Mouse (Mus musculus) gastrocnemius, adult 18-20 months (tissue): ENCODE data around the gene Isg15. TPM values are rescaled to one million over a fixed set of nuclear protein-coding genes. Genes with fewer than 3 reads are reported as not detected.
A peak's percentile ranks its signal among the peaks of the same experiment; 100 is the strongest.

Experiments
- DNase-seq: peaks from one replicate; pipeline ENCODE4 v3.0.0; 2021; ENCODE audit warnings: low spot score
- long read RNA-seq, 2 experiments: library from polyadenylated mRNA; stranded (forward); transcript quantifications; one replicate each; pipeline ENCODE4 v2.0.0; 2021
- total RNA-seq, 2 experiments: library from RNA; stranded (reverse); gene quantifications; 2 replicates each; pipeline ENCODE4 v1.2.3; 2021

The Isg15 gene
- under 1 TPM; 0.32 to 0.74 TPM for total RNA-seq
- long read RNA-seq, experiment 1, partial matches to known transcripts = 0 of 1 reads
- long read RNA-seq, experiment 1, other reads (novel, unspliced or antisense) = 0 of 1 reads
- long read RNA-seq, experiment 2 = 0 reads

DNA sequence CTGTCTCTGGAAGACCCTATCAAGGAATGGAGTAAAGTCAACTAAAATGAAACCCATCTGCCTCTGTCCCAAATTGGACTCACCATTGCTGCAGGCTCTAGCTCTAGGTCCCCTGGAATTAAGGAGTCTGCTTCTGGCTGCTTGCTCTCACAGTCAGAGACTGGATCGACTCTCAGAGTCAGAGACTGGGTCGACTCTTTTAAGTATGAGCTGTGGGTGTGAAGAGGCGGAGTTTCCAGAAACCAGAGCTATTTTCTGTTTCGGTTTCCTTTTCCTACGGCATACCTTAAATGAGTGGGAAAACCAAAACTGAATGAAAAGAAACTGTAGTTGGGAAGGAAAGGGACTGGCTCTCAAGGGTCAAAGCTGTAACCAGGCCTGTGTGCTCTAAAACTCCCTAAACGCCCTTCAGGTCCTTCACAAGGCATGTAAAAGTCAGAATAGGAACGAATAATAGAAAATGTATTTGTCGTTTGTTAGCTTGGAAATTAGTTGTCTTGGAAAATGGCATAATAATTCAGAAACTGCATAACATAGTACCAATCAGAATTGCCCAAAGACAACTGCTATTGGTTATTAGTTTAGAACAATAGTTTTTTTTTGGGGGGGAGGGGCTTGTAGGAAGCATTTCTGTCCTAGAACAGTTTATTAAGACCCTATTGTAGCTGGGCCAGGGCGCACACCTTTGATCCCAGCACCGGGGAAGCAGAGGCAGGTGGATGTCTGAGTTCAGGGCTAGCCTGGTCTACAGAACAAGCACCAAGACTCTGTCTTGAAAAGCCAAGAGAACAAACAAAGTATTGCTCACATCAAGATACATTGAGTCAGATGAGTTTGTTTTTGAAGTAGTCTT is at the start of gene Isg15:
Gene Isg15, minus strand, starts transcription at position 196 of the 853 bp plus-strand sequence.
- no peak for DNase-seq

DNA sequence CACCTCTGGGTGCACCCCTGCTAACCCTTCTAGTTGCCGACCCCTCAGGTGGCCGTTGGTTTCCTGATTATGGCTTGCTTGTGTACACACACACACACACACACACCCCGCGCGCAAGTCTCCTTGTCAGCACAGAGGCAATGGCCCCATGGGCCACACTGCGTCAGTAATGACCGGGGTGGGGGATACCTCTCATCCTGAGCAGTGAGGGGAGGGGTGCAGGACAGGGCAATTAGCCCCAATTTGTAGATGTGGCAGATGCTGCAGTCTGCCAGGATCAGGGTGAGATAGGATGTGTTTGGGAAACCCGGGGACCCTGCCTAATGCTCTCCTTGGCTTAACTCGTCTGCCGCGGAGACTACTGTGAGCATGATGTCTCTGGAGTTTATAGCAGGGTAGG is 48.9 kb upstream of the Isg15 start:
- no peak for DNase-seq

DNA sequence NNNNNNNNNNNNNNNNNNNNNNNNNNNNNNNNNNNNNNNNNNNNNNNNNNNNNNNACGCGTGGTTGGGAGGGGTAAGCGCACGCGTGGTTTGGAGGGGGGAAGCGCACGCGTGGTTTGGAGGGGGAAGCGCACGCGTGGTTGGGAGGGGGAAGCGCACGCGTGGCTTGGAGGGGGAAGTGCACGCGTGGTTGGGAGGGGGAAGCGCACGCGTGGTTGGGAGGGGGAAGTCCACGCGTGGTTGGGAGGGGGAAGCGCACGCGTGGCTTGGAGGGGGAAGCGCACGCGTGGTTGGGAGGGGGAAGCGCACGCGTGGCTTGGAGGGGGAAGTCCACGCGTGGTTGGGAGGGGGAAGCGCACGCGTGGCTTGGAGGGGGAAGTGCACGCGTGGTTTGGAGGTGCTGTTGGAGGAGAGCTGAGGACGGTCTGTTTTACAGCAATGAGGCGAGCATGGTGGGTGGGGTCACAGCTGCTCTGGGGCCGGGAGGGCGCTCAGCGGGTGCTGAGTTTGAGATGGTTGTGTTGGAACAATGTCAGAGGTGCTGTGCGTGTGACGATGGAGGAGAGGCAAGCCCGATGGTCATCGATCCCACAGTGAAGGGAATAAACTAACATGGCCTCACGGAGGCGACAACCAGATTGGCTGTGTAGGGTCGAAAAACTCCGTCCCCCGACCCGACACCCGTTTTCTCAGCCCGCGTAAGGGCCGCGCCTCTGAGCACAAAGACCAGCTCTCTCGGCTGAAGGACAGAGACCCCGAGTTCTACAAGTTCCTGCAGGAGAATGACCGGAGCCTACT is 36.2 kb upstream of the Isg15 start:
- DNase-seq = no peak

DNA sequence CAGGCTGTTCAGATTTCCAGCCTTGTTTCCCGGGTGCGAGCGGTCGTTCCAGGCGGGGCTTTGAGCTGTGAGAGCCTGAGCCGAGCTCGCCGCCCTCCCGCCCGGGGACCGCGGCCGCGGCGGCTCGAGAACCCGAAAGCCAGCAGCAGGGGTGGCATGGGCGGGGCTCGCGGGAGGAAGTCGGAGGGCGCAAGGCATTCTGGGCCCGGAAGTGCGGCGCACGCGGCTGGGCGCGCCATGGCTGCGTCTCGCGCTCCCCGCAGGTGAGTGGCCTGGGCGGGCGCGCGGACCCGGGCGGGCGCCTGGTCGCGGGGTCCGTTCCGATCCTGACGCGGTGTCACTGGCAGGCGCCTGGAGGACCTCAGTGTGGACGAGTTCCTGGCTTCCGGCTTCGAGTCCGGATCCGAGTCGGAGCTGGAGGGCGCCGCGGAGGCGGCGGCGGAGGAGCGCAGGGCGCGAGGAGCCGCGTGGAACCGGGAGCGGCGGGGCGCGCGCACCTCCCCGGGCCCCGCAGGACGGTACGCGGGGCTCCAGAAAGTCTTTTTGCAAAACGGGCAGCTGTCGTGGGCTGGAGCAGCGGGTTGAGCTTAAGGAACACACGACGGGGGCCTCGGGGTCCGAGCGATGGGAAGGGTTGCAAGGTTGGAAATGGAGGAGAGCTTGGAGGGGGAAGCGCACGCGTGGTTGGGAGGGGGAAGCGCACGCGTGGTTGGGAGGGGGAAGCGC is 35.4 kb upstream of the Isg15 start, which contains the start of gene Noc2l:
Gene Noc2l, plus strand, starts transcription at position 203 of the 726 bp plus-strand sequence.
- peak; percentile 90 for DNase-seq

DNA sequence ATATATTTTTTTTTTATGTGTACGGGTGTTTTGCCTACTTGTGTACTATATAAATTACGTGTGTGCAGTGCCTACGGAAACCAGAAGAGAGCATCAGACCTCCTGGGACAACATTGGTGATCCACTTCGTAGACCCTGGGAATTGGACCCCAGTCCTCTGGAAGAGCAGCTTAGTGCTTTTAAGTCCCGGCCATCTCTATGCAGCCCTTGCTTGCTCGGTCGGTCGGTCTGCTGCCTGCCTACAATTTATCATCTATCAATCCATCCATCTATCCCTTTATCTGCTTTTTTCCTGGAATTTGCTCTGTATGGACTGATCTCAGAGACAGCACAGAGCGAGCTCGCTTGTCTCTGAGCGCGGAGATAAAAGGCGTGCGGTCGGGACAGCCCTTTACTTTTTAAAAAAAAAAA is 34.7 kb upstream of the Isg15 start:
- DNase-seq = no peak

DNA sequence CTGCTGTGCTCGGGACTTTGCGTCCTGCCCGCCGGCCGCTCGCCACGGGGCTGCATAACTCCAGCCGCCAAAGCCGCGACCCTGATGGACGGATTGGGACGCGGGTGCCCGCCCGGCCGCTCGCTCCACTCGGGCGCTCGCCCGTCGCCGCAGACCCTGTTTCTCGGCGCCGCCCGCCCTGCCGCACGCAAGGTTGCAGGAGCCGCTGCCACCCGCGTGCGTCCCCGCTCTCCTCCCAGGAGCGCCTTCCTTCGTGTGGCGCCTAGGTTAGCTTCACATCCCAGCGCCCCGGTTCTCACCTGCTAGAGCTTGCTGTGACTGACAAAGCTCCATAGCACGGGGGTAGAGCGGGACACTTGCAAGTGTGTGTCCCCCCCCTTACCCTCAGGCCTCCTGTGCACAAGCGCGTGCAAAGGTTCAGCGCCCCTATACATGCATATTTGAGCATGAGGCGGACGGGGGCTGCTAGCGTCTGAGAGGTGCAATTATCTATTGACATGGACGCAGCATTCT is 34.1 kb upstream of the Isg15 start, which contains the start of gene Plekhn1:
Gene Plekhn1, minus strand, starts transcription at position 157 of the 513 bp plus-strand sequence.
- peak; percentile 69 for DNase-seq

DNA sequence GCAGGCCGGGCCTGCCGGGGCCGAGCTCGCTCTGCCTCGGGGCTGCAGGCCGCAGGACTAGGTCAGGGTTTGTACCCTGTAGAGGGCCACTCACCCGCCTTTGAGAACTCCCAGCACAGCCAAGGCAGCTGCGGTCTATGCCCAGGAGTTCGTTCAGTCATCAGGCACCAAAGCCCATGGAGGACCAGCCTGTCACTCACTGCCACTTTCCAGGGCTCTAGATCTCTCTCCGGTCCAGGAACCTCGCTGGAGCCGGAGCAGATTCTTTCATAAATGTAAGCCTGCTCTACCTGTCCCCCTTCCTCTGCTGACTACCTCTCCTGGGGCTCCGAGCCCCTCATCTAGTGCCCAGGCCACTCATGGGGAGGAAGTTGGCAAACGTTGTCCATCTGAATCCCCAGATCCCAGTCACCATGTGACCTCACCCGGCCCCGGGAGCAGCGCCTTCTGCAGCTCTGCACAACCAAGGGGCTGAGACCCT is 33.4 kb upstream of the Isg15 start:
- no peak for DNase-seq

DNA sequence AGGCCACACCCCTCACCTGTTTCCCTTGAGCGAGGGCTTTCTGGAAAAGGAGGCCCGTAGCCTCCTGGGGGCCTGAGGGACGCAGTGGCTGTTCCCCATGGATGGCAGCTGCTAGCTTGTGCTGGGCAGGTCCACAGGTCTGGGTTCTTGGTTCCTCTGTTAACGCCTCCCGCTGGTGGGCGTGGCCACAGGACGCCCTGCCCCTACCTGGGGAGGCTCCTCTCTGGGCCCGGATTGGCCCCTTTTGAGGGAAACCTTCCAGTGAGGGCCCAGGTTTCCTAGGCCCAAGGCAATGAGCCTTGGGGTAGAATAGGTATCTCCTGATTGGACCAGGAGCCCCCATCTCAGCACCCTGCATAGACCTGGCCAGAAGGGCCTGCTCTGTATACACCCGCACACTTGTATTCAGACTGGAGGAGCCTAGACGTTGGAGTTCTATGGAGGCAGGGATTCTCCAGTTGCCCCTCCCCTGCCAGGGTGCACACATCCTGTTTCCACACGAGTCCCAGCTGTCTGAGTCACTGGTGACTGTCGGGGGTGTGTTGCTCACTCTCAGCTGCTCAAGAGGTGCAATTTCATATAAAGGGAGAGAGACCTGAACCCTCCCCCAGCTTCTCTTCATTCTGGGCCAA is 27.9 kb upstream of the Isg15 start:
- no peak for DNase-seq

DNA sequence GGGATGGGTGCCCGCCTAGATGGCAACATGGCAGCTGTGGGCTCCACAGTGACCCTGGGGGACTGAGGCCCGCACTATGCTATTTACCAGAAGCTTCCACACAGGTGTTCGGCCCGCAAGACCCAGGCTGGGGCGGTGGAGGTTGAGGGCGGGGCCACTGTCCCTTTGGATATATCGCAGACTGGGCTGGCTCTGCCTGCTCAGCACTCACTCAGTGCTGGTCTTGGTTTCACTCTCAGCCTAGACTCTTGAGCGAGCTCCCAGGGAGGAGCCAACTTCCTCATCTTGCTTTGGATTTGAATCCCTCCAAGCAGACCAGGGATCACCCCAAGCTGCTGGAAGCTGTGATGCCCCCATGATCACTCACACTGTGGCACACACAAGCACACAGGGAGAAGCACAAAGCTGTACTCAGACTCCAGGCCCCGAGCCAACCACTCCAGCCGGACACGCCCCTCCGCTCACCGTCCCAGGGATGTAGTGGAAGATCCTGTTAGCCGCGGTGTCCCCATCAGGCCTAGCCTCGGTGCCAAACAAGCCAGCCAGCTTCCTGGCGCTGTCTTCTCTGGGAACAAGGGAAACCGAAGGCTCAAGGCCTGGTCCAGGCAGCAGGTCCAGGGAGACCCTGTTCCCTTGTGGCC is 27.3 kb upstream of the Isg15 start:
- no peak for DNase-seq

DNA sequence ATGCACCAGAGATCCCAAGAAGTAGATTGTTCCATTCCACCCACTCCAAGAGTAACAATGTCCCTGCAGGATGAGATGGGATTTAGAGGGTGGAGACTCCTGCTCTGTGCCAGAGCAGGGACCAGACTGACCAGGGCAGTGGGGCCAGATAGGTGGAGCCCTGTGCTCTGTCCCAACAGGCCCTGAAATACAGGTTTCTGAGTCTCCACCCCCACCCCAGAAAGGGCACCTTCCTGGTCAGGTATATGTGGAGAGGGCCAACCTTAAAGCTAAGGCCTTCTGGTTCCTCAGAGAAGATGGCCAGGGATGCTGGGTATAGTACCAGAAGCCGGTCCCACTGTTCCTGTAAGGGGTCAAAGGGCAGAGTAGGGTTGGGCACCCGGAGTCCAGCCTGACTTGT is 23.7 kb upstream of the Isg15 start:
- DNase-seq = no peak

DNA sequence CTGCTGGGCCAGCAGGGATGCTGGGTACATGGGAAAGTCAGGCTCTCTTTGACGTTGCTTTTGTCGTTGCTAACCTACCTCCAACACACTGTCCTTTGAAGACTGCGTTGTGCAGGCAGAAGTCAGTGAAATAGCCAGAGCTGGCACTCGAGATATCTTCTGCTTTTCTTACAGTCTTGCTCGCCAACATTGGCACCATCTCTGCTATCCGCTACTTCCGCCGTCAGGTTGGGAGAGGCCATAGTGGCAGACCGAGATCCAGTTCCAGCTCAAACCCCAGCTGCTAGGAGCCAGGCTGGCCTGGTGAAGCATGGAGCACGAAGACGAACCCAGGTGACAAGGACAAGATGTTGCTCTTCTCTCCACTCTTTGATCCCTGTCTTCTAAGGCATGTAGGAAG is 19.3 kb upstream of the Isg15 start:
- peak; percentile 49 for DNase-seq

DNA sequence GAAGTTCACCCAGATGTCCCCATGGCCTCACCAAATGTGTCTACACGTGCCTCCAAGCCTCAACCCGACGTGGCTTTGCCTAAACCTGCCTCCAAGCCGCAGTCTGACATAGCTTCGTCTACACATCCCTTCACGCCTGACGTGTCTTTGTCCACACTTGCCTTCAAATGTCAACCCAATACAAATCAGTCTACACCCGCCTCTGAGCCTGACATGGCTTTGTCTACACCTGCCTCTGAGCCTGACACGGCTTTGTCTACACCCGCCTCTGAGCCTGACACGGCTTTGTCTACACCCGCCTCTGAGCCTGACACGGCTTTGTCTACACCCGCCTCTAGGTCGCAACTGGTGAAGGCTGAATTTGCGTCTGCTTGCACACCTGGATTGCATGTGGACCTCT is 17.2 kb upstream of the Isg15 start:
- no peak for DNase-seq

DNA sequence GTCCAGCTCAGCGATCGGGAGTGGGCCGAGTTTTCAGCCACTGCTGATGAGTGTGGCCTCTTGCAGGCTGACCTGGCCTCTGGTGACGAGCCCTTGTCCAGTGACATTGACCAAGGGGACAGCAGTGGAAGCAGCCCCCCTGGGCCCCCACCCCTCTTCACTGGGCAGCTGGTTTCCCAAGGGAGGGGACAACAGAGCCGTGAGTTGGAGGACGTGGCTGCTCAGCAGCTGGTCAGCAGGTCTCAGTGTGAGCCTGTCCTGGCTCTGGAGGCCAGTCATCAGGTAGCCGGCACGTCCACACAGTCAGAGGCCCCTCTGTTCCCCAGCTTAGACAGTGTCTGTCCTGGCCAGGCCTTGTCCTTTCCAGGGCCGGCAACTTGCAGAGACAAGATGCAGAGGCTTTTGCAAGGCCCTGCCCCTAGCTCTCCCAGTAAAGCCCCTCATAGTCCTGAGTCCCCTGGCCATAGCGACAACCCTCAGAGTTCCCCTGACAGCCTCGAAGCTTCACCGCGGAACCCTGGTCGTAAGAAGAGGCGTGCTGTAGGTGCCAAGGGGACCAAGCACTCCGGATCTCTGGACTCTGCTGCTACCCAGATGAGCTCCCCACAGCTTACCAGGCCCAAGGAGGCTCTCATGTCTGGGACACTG is 16.5 kb upstream of the Isg15 start:
- peak; percentile 44 for DNase-seq

DNA sequence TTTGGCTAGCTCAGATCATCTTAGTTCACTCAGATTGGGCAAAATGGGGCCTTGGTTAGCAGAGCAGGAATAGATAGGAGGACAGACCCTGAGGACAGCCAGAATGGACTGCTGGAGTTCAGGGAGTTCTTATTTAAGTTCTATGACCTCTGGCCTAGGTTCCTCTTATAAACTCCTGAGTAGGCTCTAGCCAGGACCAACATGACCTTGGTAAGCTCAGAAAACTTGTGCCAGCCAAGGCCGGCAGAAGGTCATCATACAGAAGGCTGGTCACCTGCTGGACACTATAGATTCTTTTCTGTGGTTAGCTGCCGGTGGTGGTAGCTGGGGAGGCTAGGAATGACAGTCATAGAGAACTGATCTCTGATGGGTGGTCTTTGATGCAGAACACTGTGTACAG is 15.6 kb upstream of the Isg15 start:
- DNase-seq = no peak

DNA sequence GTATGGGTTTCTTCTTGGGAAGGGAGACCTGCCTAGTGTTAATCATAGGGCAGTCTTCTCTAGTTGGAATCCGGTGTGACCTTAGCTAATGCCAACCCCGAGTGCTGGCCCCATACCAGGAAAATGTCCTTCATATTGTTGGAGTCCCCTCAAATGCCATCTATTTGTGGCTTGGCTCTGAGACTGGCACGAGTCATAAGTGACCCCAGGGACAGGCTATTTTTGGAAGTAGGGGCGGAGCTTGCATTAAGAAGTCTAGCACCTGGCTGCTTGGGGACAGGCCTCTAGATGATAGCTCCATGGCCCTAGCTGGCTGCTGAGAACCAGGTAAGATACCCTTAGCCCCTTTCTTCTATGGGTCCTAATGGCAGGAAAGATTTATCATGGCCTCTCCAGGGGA is 15.0 kb upstream of the Isg15 start, which contains the start of gene Perm1:
Gene Perm1, plus strand, starts transcription at position 220 of the 400 bp plus-strand sequence.
- DNase-seq = peak; percentile 94

DNA sequence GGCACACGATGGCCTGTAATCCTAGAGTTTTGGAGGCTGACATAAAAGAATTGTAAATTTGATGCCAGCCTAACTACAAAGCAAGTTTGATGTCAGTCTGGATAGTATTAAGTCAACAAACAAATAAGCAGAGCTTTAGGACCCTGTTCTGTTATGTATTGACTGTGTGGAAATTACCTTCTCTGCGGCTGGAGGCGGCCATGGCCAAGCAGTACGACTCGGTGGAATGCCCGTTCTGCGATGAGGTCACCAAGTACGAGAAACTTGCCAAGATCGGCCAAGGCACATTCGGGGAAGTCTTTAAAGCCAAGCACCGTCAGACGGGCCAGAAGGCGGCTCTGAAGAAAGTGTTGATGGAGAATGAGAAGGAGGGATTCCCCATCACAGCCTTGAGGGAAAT is 12.5 kb upstream of the Isg15 start:
- DNase-seq = no peak

DNA sequence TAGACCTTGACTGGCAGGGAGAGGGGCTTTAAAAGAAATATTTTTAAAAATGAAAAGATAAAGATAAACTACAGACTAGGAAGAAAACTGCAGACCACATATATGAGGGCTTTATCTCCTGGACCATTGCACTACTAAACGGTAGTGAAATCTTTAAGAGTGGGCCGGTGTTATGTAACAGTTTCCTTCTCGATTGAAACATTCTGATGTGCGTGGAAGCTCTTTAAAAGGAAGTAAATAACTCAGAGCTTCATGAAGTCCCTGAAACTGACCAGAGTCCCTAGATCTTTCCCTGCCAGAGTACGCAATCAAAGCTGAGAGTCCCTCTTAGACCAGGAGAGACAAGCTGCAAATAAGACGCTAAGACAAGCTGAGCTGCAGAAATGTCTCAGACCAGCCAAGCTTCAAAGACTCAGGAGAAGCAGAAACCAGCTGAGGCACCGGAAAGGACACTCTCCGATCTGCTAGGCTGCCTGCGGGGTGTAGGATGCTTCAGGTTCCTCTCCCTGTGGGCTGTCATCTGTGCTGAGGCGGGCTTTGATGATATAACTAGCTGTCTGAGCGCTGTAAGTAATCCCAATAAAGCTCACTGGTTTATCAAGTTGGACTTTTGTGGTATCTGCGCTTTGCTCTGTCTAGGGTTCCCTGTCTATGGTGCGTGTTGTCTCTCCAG is 9.5 kb upstream of the Isg15 start:
- DNase-seq = no peak

DNA sequence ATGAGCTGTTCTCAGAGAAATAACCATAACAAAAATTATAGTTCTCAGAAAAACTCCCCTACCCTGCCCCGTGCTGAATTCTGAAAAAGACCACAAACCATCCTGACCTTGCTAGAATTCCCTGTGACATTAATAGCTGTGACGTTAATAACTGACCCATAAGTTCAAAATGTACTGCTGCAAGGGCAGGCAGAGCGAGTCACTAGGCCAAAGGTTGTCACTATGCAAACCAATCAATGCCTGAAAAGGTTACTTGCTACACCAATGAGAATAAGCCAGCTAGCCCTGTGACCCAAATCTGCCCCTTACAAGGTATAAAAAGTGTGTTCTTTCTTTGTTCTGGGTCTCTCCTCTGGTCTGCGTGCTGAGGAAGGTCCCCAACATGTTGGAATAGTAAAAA is 8.3 kb upstream of the Isg15 start:
- no peak for DNase-seq
